Mouse (Mus musculus) embryonic fibroblast, embryonic 13.5 days (primary cell): ENCODE measurements around the gene Rabl3. TPM values are rescaled to one million over a fixed set of nuclear protein-coding genes. Genes with fewer than 3 reads are reported as not detected.

Experiments used
- H3K27ac ChIP-seq: 2 replicates; pipeline ENCODE4 v1.5.1; 2012; ENCODE audit warnings: low read length, control low read depth, inconsistent platforms; ENCODE audit not compliant: insufficient read depth
- H3K4me1 ChIP-seq: 2 replicates; pipeline ENCODE4 v1.6.1; 2011; ENCODE audit warnings: low read length; ENCODE audit not compliant: control insufficient read depth, insufficient read depth
- H3K4me3 ChIP-seq: 2 replicates; pipeline ENCODE4 v1.5.1; 2011; ENCODE audit warnings: mild to moderate bottlenecking, control low read depth, low read length; ENCODE audit not compliant: insufficient read depth
- CTCF ChIP-seq: IDR thresholded peaks from 2 replicates; pipeline ENCODE4 v1.5.1; 2011; ENCODE audit warnings: mild to moderate bottlenecking, control low read depth, low read length, moderate library complexity, borderline replicate concordance; ENCODE audit not compliant: insufficient read depth
- POLR2A ChIP-seq: IDR thresholded peaks from 2 replicates; pipeline ENCODE4 v1.6.1; 2011; ENCODE audit warnings: low read depth, mild to moderate bottlenecking, control low read depth, low read length, moderate library complexity
- polyA plus RNA-seq: library from polyadenylated mRNA; stranded (reverse); fragments of >200 nt; gene quantifications from 2 replicates; pipeline ENCODE4 v1.2.4, GENCODE M21; 2011; ENCODE audit warnings: low read depth; ENCODE audit not compliant: missing spikeins, insufficient read length

Rabl3 gene
- polyA plus RNA-seq, 1 experiment: 18.7 TPM

DNA sequence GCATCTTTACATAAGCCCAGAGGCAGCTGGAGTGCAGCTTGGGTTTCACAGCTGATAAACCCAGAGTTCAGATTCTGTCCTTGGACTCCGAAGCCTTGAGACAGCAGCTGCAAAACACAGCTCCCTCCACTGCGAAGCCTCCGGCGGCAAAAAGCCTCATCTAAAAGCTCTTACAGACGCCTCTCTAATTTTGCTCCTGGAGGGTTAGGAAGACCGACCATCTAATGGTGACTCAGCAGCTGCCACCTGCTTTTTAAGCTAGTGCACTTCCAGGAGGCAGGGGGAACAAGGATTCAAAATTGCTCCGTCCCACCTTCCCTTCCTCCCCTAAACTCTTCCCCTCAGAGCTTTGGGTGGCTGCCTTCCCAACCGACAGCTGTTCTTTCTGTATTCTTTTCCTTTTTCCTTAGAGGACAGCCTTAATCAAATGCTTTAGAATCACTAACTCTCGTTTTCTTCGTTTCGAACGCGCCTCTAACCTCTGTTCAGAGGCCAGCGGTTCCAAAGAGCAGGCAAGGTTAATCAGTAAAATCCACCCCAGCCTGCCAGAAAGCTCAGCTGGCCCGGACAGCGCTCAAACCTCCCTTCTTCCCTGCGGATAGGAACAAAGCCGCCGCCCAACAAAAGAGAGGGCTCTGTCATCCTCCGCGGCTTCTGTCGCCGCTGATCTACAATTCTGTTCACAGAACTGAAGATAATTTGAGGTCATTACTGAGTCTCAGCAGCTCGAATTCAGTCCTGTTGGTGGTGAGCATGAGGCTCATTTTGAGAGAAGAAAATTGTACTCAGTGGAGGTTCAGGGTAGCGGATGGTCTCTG lies 44.7 kb downstream of the Rabl3 start:
- H3K4me3 ChIP-seq: peak overlapping the region; percentile 5
- H3K4me1 ChIP-seq: 0 out of 2 replicates have a peak, but pooled peaks cover 2% of the 10 kb centered on the region
- TF ChIP-seq CTCF (no peak), POLR2A (no peak)
- H3K27ac ChIP-seq: no peak overlapping the region

DNA sequence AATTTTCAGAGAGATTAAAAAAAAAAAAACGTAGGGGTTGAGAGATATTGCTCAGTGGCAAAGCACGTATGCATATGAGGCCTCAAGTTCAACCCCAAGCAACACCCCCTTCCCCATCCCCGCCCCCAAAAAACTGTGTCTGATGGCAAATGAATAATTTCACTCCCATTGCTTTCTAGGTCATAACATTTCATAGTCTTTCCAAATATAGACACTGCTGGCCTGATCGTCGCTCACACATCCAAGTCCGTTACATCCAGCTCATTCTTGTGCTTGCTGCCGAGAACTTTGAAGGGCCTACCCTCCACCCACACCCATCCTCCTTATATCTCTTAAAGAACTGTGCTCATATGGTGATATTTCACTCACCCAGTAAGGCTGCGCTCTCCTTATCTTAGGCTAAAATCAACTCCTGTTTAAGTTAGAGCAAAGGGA lies 45.5 kb downstream of the Rabl3 start:
- H3K4me3 ChIP-seq: no peak overlapping the region
- TF ChIP-seq CTCF: no peak
- no peak for TF ChIP-seq POLR2A
- H3K4me1 ChIP-seq: 0 out of 2 replicates have a peak, but pooled peaks cover 2% of the 10 kb centered on the region
- H3K27ac ChIP-seq: no peak overlapping the region

DNA sequence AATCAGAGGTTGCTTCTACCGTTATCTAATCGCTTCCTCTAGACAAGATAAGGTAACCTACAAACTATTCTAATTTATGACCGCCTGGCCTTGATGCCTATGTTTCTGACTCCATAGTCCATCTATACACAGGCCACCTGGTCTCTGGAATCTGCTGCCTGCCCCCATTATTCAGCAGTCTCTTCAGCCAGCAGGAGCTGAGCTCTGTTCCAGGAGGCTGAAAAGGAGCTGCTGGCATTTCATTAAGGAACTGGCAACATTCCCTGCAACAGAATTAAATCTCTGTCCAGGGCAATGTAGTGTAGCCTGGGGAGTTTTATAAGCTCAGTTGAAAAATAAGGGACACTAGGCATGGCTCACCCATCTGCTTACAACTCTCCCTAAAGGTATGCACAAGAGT lies 51.2 kb downstream of the Rabl3 start:
- H3K4me3 ChIP-seq: no peak overlapping the region
- no peak overlapping the region for H3K27ac ChIP-seq
- no peak for TF ChIP-seq POLR2A
- no peak for TF ChIP-seq CTCF
- H3K4me1 ChIP-seq: no peaks in the 10 kb centered on the region

DNA sequence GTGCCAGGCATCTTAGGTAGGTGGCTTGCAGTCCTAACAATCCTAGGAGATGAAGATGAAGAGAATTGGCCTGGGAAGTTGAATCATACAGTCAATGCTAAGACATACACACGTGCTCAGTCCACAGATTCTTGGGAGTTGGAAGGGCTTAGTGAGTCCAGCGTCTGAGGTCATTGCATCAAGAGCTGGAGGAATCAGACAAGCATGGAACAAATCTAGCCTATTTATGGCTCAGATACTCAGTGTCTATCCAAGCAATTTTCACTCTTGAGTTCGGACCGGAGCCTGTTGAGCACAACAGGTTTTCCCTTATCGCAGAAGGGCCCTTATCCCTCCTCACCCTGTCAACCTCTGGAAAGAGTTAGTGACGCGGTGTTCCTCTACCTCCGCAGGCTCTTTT lies 51.9 kb downstream of the Rabl3 start:
- Histone ChIP-seq H3K27ac (no peak overlapping the region), H3K4me1 (no peaks in the 10 kb centered on the region), H3K4me3 (no peak overlapping the region)
- TF ChIP-seq CTCF: no peak
- TF ChIP-seq POLR2A: no peak

DNA sequence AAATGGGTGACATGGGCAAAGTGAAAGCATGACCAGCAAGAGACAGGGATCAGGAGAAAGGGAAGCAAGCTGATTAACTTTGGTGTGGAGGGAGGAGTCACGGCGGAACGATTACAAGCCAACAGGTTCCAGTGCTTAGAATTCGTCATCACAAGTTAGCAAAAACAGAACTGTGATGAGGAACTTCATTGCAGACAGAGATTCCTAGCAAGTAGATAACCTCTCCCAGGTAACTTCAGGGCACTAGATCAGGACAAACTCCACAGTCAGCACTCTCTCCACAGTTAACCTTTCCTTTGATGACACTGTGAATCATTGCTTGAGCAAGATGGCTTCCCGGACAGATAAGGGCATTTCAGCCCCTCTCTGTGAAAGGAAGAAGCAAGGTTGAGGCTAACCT lies 57.7 kb downstream of the Rabl3 start:
- no peak overlapping the region for H3K27ac ChIP-seq
- no peaks in the 10 kb centered on the region; the same call in 1 of the 2 replicates for H3K4me1 ChIP-seq
- TF ChIP-seq CTCF (no peak), POLR2A (no peak)
- no peak overlapping the region for H3K4me3 ChIP-seq

DNA sequence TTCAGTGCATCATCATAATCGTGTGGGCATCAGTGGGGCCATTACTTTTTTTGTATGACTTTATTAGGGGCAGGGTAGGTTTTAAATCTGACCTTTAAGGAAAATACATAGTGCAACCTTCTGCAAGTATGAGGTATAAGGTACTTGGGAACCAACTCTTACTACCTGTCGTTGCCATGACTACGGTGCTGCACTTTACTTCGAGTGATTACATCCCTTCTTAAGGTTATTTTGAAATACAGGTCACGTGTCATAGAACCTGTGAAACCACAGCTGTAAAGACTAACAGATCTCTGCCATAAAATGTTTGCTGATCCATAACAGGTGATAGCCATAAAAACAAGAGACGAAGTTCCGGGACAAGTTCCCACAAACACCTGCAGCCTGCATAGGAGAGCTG lies 58.8 kb downstream of the Rabl3 start:
- Histone ChIP-seq H3K27ac (no peak overlapping the region), H3K4me3 (no peak overlapping the region), H3K4me1 (peaks cover 6% of the 10 kb centered on the region)
- TF ChIP-seq CTCF: no peak
- no peak for TF ChIP-seq POLR2A

DNA sequence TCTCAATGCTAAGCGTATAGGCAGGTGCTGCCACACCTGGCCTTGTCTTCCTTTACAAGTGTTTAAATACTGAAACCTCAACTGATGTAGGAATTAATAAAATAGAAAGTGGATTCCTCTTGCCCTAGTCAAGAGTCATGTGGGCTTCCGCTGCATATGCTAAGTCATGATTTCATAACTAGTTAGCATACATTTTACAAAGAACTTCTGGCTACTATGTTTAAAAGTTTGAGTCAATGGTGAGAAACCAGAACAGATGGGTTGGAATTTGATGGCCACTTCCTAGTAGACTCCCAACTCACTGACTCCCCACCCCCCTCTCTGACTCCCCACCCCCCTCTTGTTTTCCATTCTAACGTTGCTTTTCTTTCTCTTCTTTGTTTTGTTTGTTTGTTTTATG lies 59.6 kb downstream of the Rabl3 start:
- no peak overlapping the region for H3K4me3 ChIP-seq
- TF ChIP-seq POLR2A: no peak
- TF ChIP-seq CTCF: no peak
- no peak overlapping the region for H3K27ac ChIP-seq
- peaks cover 9% of the 10 kb centered on the region for H3K4me1 ChIP-seq

DNA sequence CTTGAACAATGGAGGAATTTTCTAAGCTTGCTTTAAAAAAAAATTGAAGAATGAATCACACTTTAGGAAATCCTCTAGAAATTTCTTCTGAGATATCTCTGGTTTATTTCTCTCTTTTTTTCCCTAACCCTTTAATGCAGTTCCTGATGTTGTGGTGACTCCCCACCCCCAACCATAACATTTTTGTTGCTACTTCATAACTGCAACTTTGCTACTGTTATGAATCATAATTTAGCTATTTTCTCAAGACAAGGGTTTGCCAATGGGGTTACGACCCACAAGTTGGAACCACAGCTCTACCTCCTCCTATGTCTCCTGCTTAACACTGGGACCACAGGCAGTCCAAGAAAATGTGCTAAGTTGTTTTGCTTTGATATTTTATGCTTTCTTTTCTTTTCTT lies 63.7 kb downstream of the Rabl3 start:
- Histone ChIP-seq H3K4me1 (peaks cover 9% of the 10 kb centered on the region), H3K4me3 (no peak overlapping the region), H3K27ac (no peak overlapping the region)
- TF ChIP-seq CTCF: no peak
- no peak for TF ChIP-seq POLR2A

DNA sequence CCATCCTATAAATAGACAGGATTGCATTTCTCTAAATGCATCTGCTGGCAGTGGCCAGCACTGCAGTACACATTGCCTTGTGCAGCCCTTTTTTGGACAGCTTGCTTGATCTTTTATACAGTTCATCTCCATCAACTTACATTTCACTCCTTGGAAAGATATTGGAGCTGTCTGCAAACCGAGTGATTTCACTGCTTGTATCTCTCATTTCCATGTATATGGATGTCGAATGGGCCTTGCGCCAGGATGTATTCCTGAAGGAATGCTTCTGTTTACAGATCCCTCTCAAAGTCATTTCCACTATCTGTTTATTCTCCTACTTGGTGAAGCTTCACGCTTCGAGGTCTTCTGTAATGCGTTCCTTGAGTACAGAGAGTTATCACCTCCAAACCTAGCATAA lies 64.6 kb downstream of the Rabl3 start:
- H3K4me3 ChIP-seq: no peak overlapping the region
- no peak for TF ChIP-seq CTCF
- TF ChIP-seq POLR2A: no peak
- no peak overlapping the region for H3K27ac ChIP-seq
- H3K4me1 ChIP-seq: peaks cover 9% of the 10 kb centered on the region

DNA sequence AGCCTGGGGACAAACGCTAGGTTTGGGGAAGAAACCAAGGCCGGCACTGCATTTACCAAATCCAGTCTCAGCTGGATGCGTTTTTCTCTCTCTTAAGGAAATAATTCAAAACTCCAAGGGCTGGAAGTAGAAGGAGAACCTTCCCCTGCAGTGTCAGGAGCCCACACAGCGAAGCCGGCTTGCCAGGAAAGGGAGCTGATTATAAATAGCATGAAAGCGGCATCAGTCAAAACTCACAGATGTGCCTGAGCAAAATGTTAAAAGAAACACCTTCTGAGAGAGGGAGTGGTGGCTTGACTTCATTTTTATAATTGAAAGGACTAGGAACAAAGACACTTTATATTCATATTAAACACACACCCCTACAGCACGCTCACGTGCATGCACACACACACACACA lies 70.6 kb downstream of the Rabl3 start:
- Histone ChIP-seq H3K27ac (no peak overlapping the region), H3K4me3 (no peak overlapping the region), H3K4me1 (peaks cover 4% of the 10 kb centered on the region; the same call in 1 of the 2 replicates)
- TF ChIP-seq POLR2A: no peak
- TF ChIP-seq CTCF: no peak
